Mouse (Mus musculus): ENCODE data around the gene Irf2bp2.

Gene Irf2bp2

DNA sequence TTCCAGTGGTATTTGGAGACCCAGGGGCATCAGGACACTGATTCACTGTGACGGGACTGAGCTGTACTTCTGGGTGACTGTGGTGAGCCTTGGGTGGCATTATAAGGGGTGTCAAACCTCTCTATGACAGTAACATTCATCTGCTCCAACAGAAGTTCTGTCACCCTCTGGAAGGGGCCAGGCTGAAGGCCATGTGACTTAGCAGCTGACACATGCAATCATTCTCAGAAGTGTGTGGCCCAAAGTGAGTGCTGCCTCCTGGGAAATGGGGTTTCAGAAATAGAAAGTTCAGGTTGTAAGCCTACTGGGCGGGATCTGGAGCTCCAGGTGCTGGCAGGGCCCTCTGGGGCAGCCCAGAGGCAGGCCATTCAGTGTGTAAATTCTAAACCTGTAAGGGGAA is 26.1 kb downstream of the Irf2bp2 start:
- no peak for DNase-seq (ENCODE audit: low spot score)

DNA sequence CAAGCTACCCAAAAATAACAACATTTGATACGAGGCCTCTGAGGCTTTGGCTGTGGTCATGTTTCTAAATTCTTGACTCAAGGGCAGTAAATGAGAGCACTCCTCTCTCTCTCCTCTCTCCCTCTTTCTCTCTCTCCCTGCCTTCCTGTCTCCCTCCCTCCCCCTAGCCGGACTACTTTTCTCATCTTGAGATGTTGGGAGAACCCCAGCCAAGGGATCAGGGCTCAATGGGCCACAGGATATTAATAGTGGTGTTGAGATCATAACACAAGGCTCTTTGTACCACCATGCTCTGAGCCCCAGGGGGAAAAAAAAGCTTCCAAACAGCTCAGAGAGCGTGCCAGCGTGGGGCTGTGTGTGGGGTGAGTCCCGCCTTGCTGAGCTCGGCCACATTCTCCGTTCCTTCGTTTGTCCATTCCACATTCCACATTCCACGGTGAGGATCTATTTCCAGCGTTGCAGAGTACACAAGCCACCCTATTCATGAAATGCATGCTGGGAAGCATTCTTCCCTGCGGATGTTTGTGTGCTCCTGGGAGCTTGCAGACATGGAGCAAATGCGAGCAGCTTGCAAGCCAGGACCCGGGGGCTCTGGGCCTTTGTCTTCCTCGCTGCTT is 27.2 kb downstream of the Irf2bp2 start:
- DNase-seq (ENCODE audit: low spot score) = peak; percentile 63

DNA sequence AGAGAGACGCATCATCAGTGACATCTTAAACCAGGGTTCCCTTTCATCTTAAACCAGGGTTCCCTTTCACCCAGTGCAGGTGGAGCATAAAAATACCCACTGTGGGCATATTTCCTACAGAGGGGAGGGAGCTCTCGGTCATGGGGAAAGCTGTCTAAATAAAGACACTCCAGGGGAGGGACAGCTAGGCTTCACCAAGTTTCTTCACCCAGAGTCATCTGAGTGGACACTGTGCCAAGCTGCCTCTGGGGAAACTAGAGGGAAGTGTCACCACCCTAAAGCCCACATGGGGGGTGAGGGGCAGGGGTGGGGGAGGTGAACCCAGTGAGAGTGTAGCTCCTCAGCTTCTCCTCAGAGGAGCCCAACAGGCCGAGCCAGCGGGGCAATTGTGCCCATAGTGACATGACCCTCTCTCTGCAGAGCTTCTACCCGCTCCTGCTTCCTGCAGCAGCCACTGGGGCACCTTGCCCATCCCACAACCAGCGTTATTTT is 27.8 kb downstream of the Irf2bp2 start:
- DNase-seq (ENCODE audit: low spot score) = no peak

GRCm38 (mm10) chr8:126565231-126565781 is 28.5 kb downstream of the Irf2bp2 start:
- no peak for DNase-seq (ENCODE audit: low spot score)

GRCm38 (mm10) chr8:126564551-126565154 is 29.1 kb downstream of the Irf2bp2 start:
- DNase-seq (ENCODE audit: low spot score) = no peak

GRCm38 (mm10) chr8:126561316-126561841 is 32.4 kb downstream of the Irf2bp2 start:
- DNase-seq (ENCODE audit: low spot score) = no peak

DNA sequence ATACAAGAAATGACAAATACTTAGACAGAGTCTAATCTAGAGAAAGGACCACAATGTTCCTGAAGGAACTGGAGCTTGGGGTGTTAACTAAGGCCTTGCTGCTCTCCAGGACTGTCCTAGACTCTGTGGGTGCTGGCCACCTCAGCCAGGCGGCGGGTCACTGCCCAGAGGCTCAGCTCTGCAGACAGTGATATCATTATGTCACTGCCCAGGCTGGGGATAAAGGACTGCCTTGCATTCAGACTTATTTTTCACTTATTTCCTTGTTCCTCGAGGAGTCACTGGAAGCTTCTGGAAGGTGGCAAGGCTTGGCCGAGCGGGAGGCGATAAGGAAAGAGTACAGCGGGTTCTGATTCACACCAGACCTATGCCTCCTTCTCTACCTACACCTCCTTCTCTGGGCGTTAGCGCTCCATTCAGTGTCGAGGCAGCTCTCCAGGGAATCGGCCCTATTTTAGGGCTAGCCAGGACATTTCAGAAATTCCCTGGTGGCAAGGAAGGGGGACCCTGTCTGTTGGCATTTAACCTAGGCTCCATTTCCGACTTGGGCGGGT is 35.3 kb downstream of the Irf2bp2 start:
- no peak for DNase-seq (ENCODE audit: low spot score)

GRCm38 (mm10) chr8:126557403-126557802 is 36.4 kb downstream of the Irf2bp2 start:
- DNase-seq (ENCODE audit: low spot score) = no peak

DNA sequence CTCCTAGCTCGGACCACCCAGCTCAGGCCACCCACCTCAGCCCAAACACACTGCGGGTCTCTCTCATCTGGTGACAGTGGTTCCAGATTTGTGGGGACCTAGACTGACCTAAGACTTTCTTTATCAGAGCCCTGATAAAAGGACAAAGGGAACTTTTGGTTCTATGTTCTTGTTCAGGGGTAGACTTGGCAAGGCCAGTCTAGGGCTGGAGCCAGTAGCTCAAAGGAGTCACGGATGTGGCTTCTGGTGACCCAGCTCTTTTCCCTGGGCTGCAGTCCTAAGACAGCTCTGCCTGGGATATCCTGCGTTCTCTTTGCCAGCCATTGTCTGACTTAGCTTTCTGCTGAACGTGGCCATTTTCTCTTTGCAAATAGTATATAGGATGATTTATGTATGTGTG is 37.1 kb downstream of the Irf2bp2 start:
- DNase-seq (ENCODE audit: low spot score) = no peak

- DNase-seq (ENCODE audit: low spot score) = no peak
Measured at GRCm38 (mm10) chr8:126554741-126555140, 39.0 kb downstream of the Irf2bp2 start.

DNA sequence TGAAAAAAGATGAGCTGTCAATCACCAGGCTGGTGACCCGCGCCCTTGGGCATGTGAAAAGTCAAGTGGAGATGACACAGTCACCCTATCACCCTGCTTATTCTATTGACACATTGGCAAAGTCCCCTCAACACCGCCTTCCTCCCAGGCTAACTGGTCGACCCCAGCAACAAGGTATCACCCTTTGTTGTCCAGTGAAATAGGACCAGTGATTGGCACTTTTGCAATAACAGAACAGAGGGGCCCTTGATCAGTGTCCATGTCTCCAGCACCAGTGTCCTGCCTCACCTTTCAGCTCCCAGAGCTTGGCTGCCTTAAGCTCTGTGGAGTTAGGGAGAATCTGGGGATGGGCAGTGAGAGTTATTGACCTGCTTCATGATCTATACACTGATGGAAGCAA is 41.9 kb downstream of the Irf2bp2 start:
- DNase-seq (ENCODE audit: low spot score) = no peak

- DNase-seq (ENCODE audit: low spot score) = no peak
Measured at GRCm38 (mm10) chr8:126550944-126551357, 42.8 kb downstream of the Irf2bp2 start.

DNA sequence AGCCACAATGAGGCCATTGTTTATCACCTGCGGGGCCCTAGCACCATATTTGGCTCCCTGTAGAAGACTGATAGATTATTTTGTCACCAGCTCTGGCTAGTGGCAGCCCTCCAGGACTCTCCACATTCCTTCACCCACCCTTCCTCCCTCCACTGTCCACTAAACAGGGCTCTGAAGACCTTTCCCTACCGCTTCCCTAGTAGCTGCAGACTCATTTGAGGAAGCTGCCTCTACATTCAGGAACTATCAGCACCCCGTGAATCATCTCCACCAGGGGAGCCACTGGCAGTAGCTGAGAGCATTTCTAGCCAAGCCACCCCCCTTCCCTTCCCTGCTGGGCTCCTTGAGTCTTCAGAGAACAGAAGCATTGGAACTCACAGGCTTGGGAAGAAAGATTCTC is 45.9 kb downstream of the Irf2bp2 start:
- no peak for DNase-seq (ENCODE audit: low spot score)

- no peak for DNase-seq (ENCODE audit: low spot score)
Measured at GRCm38 (mm10) chr8:126547361-126547760, 46.4 kb downstream of the Irf2bp2 start.

GRCm38 (mm10) chr8:126546480-126546879 is 47.3 kb downstream of the Irf2bp2 start:
- DNase-seq (ENCODE audit: low spot score) = no peak

GRCm38 (mm10) chr8:126543407-126543806 is 50.4 kb downstream of the Irf2bp2 start:
- DNase-seq (ENCODE audit: low spot score) = peak; percentile 70

GRCm38 (mm10) chr8:126542757-126543156 is 51.0 kb downstream of the Irf2bp2 start:
- no peak for DNase-seq (ENCODE audit: low spot score)

GRCm38 (mm10) chr8:126542090-126542689 is 51.6 kb downstream of the Irf2bp2 start:
- DNase-seq (ENCODE audit: low spot score) = no peak

DNA sequence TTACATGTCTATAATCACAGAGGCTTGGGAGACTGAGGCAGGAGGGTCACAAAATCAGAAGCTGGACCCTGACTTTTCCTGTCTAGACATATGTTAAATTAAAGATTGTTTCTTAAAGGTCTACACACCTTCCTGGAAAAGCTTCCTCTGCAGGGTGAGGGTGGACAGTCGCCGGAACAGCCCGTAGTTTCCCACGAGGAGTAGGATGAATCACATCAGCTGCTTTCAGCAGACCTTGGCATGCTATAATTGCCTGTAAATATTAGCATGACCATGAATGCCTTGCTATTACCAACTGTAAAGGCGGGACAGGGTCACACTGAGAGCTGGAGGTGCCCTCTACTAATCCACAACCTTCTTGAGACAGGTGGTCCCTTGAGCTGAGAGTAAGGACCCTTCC is 53.5 kb downstream of the Irf2bp2 start:
- no peak for DNase-seq (ENCODE audit: low spot score)

DNA sequence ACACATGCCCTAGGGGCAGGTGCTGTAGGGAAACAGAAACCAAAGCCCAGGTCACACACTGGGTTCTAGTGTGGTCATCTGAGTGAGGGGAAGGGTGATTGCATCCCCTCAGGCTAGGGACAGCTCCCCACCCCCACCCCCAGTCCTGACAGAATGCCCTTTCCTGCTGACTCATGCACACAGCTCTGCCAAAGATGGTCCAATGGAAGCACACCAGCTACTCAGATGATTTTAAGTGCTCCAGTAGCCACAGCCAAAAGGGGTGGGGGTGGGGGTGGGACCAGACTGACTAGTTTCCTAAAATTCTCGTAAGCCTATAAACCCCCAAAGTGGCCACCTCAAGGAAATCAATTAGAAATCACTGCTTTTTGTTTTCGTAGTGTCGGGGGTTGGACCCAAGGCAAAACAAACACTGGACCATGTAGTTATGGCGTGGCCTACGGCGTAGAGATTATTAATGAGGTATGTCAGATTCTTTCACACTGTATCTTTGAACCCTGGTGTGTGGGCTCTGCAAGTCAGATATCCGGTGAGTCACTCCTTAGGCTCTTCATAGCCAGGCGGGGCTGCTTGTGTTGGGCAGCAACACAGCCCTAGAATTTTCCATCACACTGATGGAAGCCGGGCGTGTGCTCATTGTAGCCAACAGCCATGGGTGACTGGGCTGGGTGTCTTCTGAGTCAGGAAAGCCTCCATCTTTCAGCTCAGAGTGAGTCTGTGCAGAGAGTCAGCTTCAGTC is 54.3 kb downstream of the Irf2bp2 start:
- DNase-seq (ENCODE audit: low spot score) = no peak

GRCm38 (mm10) chr8:126538648-126539354 is 55.0 kb downstream of the Irf2bp2 start:
- peak; percentile 58 for DNase-seq (ENCODE audit: low spot score)
